17 mouse cellular contexts compared by ENCODE assay signal in genomic region chr2:6903251-6903763, GRCm38 (mm10).
DNase-seq lines count a peak whose midpoint lies in the region; ATAC-seq and TF ChIP-seq lines count a peak whose summit lies in the region.
"Had no signal": no experiment of that assay in that cellular context is flagged by ENCODE, and none has a peak within 500 bp of the region (broad histone marks: within the 10 kb centered on the region; RNA-seq: fewer than 3 reads in every experiment).

No protein-coding gene starts in this region.

- H3K9ac ChIP-seq in forebrain, embryonic 12.5 days, result no peak overlapping the region
- H3K9ac ChIP-seq in hindbrain, embryonic 15.5 days, result no peak overlapping the region
- H3K9ac ChIP-seq in midbrain, postnatal 0 days (replicated peaks; ENCODE audit: low read length, poor library complexity, severe bottlenecking), result no peak overlapping the region

- no peak for TF ChIP-seq CTCF in midbrain, postnatal 0 days (IDR thresholded peaks at IDR 0.05)

- H3K9me3 ChIP-seq in forebrain, embryonic 12.5 days, result no peaks in the 10 kb centered on the region
- H3K9me3 ChIP-seq in hindbrain, embryonic 15.5 days, result no peaks in the 10 kb centered on the region
- no peaks in the 10 kb centered on the region for H3K9me3 ChIP-seq in midbrain, postnatal 0 days (ENCODE audit: low read length)

- H3K4me3 ChIP-seq in forebrain, embryonic 12.5 days (replicated peaks), result no peak overlapping the region
- no peak overlapping the region for H3K4me3 ChIP-seq in hindbrain, embryonic 15.5 days
- H3K4me3 ChIP-seq in midbrain, postnatal 0 days (ENCODE audit: low read depth, low read length), result no peak overlapping the region

- DNase-seq in embryo, embryonic 10 days (ENCODE audit: low spot score), result peak; percentile 52
- peak; percentile 48 for DNase-seq in midbrain, postnatal 0 days (ENCODE audit: low spot score)
- DNase-seq in frontal cortex, postnatal 10 days (ENCODE audit: low spot score in 2 of 2), result no peak
- no peak for DNase-seq in kidney, postnatal 25 days
- no peak for DNase-seq in right cerebral cortex, postnatal 36 days (ENCODE audit: low spot score in 2 of 2)
- no peak for DNase-seq in adrenal gland, adult 18-20 months (ENCODE audit: low spot score in 2 of 2)
- DNase-seq: adrenal gland, adult 2 months; gastrocnemius, postnatal 36 days; heart, postnatal 10 days; kidney, postnatal 14 days; liver had no signal

- no peak overlapping the region for H3K27ac ChIP-seq in forebrain, embryonic 12.5 days
- H3K27ac ChIP-seq in hindbrain, embryonic 15.5 days (replicated peaks), result no peak overlapping the region
- H3K27ac ChIP-seq in midbrain, postnatal 0 days (ENCODE audit: low read depth, low read length), result no peak overlapping the region

- 0 out of 2 replicates have a peak, but pooled peaks cover 2% of the 10 kb centered on the region for H3K4me1 ChIP-seq in forebrain, embryonic 12.5 days
- H3K4me1 ChIP-seq in hindbrain, embryonic 15.5 days (replicated peaks), result peaks cover 6% of the 10 kb centered on the region; the same call in 1 of the 2 replicates
- H3K4me1 ChIP-seq in midbrain, postnatal 0 days (ENCODE audit: insufficient read depth, low read length), result 0 out of 2 replicates have a peak, but pooled peaks cover 3% of the 10 kb centered on the region

- peak; percentile 91 for ATAC-seq in forebrain, embryonic 12.5 days (ENCODE audit: low FRiP score)
- ATAC-seq in hindbrain, embryonic 15.5 days (ENCODE audit: low FRiP score, low read depth), result peak; percentile 78; the same call in 1 of the 2 replicates
- 0 out of 2 replicates have a peak, but pooled peaks have one; percentile 47 for ATAC-seq in midbrain, postnatal 0 days (ENCODE audit: low FRiP score)
- ATAC-seq: intestine, postnatal 0 days; lung, postnatal 0 days; Patski had no signal

- H3K27me3 ChIP-seq in forebrain, embryonic 12.5 days, result no peaks in the 10 kb centered on the region
- H3K27me3 ChIP-seq in hindbrain, embryonic 15.5 days, result no peaks in the 10 kb centered on the region
- no peaks in the 10 kb centered on the region for H3K27me3 ChIP-seq in midbrain, postnatal 0 days (ENCODE audit: insufficient read depth, low read length)
- H3K27me3 ChIP-seq: CH12.LX, Patski had no signal

- peak overlapping the region; percentile 26; the same call in 1 of the 2 replicates for H3K4me2 ChIP-seq in forebrain, embryonic 12.5 days
- H3K4me2 ChIP-seq in hindbrain, embryonic 15.5 days, result 0 out of 2 replicates have a peak overlapping the region, but pooled peaks have one; percentile 19
- H3K4me2 ChIP-seq in midbrain, postnatal 0 days (ENCODE audit: low read depth, low read length, poor library complexity, severe bottlenecking), result no peak overlapping the region; the same call in 1 of the 2 replicates

- 11% methylated on average over 4 of the region's 4 CpGs for WGBS in forebrain, embryonic 12.5 days
- 10% methylated on average over 4 of the region's 4 CpGs for WGBS in hindbrain, embryonic 15.5 days
- WGBS in midbrain, postnatal 0 days, result 14% methylated on average over 4 of the region's 4 CpGs

- H3K36me3 ChIP-seq in forebrain, embryonic 12.5 days (replicated peaks), result no peaks in the 10 kb centered on the region
- H3K36me3 ChIP-seq in hindbrain, embryonic 15.5 days, result no peaks in the 10 kb centered on the region
- no peaks in the 10 kb centered on the region for H3K36me3 ChIP-seq in midbrain, postnatal 0 days (ENCODE audit: insufficient read depth, low read length)

Comparison
In these comparisons a context has a peak if more than half of its experiments do, and no peak if none do; other contexts are left out.
1. DNase-seq: peak in embryo, embryonic 10 days (single experiment) and midbrain, postnatal 0 days (single experiment); none in frontal cortex, postnatal 10 days (0 of 2), kidney, postnatal 25 days (0 of 2), right cerebral cortex, postnatal 36 days (0 of 2) and adrenal gland, adult 18-20 months (0 of 2).
2. Peak in every context shown above with its lines, with median percentiles within 50 percentile points of each other: ATAC-seq.